Mouse (Mus musculus) neural tube, embryonic 11.5 days (tissue): Measurements from ENCODE around the gene Necab2. TPM values are rescaled to one million over a fixed set of nuclear protein-coding genes. Genes with fewer than 3 reads are reported as not detected.

Experiments
- ATAC-seq: fragments of 200-750 bp; cut with Nextera tagmentation; 2 replicates; pipeline ENCODE4 v1.8.0; 2017; ENCODE audit warnings: moderate number of reproducible peaks, mild to moderate bottlenecking, moderate TSS enrichment, moderate library complexity; ENCODE audit not compliant: insufficient read depth, low FRiP score, low TSS enrichment
- DNase-seq: peaks from one replicate; pipeline ENCODE4 v3.0.0-alpha.2; 2015; ENCODE audit warnings: low spot score
- H3K27ac ChIP-seq: fragments of 300-500 bp; sonication (generic); 2 replicates; pipeline ENCODE4 v1.5.1; 2014; ENCODE audit warnings: low read depth, mild to moderate bottlenecking, low read length
- H3K27me3 ChIP-seq: fragments of 300-500 bp; sonication (generic); 2 replicates; pipeline ENCODE4 v1.6.1; 2014; ENCODE audit warnings: mild to moderate bottlenecking, low read length, mixed read lengths; ENCODE audit not compliant: control insufficient read depth, insufficient read depth
- H3K36me3 ChIP-seq: fragments of 300-500 bp; sonication (generic); 2 replicates; pipeline ENCODE4 v1.6.1; 2014; ENCODE audit warnings: mild to moderate bottlenecking, low read length, moderate library complexity, mixed read lengths; ENCODE audit not compliant: control insufficient read depth, insufficient read depth
- H3K4me1 ChIP-seq: fragments of 300-500 bp; sonication (generic); 2 replicates; pipeline ENCODE4 v1.6.1; 2014; ENCODE audit warnings: low read length, mixed read lengths; ENCODE audit not compliant: control insufficient read depth, insufficient read depth
- H3K4me2 ChIP-seq: fragments of 300-500 bp; sonication (generic); 2 replicates; pipeline ENCODE4 v1.6.1; 2014; ENCODE audit warnings: low read depth, mild to moderate bottlenecking, moderate library complexity
- H3K4me3 ChIP-seq: fragments of 300-500 bp; sonication (generic); 2 replicates; pipeline ENCODE4 v1.5.1; 2014; ENCODE audit warnings: low read depth, low read length
- H3K9ac ChIP-seq: fragments of 300-500 bp; sonication (generic); 2 replicates; pipeline ENCODE4 v1.6.1; 2014; ENCODE audit warnings: mild to moderate bottlenecking, low read length
- H3K9me3 ChIP-seq: fragments of 300-500 bp; sonication (generic); 2 replicates; pipeline ENCODE4 v1.6.1; 2016; ENCODE audit warnings: low read length; ENCODE audit not compliant: control insufficient read depth
- WGBS: fragments of 180-500 bp; shearing (Covaris S2); extraction: QIAGEN DNeasy Blood & Tissue Kit; methylation state at CpG from one replicate; pipeline ENCODE4 v1.1.7; 2014; 5-methylcytosine and 5-hydroxymethylcytosine counted together
- polyA plus RNA-seq: library from polyadenylated mRNA; unstranded; fragments of >200 nt; fragmentation: Nextera tagmentation; extraction: Ambion mirVana; gene quantifications from 2 replicates; pipeline ENCODE4 v1.2.1, GENCODE M21; 2014

Necab2 gene
- polyA plus RNA-seq, 1 experiment from 2014 or later: 11.5 TPM

- 84% methylated on average over 10 of the region's 10 CpGs for WGBS
- H3K4me1 ChIP-seq: no peaks in the 10 kb centered on the region
- ATAC-seq: no peak
These were observed 21.8 kb upstream of the Necab2 start for GRCm38 (mm10) chr8:119424740-119425139.

GRCm38 (mm10) chr8:119425533-119425932 is 21.0 kb upstream of the Necab2 start:
- Histone ChIP-seq H3K9ac (no peak overlapping the region), H3K4me1 (no peaks in the 10 kb centered on the region), H3K9me3 (no peaks in the 10 kb centered on the region), H3K27me3 (no peaks in the 10 kb centered on the region), H3K36me3 (no peaks in the 10 kb centered on the region), H3K4me3 (no peak overlapping the region), H3K27ac (no peak overlapping the region), H3K4me2 (no peak overlapping the region)
- WGBS: 88% methylated on average over 10 of the region's 10 CpGs
- ATAC-seq: no peak
- DNase-seq: no peak

More at GRCm38 (mm10) chr8:119424740-119425139, 21.8 kb upstream of the Necab2 start:
- Histone ChIP-seq H3K36me3 (no peaks in the 10 kb centered on the region), H3K4me2 (no peak overlapping the region), H3K9ac (no peak overlapping the region), H3K4me3 (no peak overlapping the region), H3K27me3 (no peaks in the 10 kb centered on the region), H3K27ac (no peak overlapping the region), H3K9me3 (no peaks in the 10 kb centered on the region)
- DNase-seq: no peak

- Histone ChIP-seq H3K4me3 (no peak overlapping the region), H3K27me3 (no peaks in the 10 kb centered on the region), H3K9ac (no peak overlapping the region), H3K4me1 (no peaks in the 10 kb centered on the region), H3K4me2 (no peak overlapping the region), H3K9me3 (no peaks in the 10 kb centered on the region), H3K36me3 (no peaks in the 10 kb centered on the region), H3K27ac (no peak overlapping the region)
- no peak for ATAC-seq
- no peak for DNase-seq
- 88% methylated on average over 6 of the region's 6 CpGs for WGBS
These were observed 20.3 kb upstream of the Necab2 start for GRCm38 (mm10) chr8:119426069-119426735.

GRCm38 (mm10) chr8:119427634-119428349 is 18.7 kb upstream of the Necab2 start:
- Histone ChIP-seq H3K4me1 (no peaks in the 10 kb centered on the region), H3K9ac (no peak overlapping the region), H3K27ac (no peak overlapping the region), H3K9me3 (no peaks in the 10 kb centered on the region), H3K4me2 (no peak overlapping the region), H3K4me3 (no peak overlapping the region), H3K27me3 (no peaks in the 10 kb centered on the region), H3K36me3 (no peaks in the 10 kb centered on the region)
- WGBS: 76% methylated on average over 12 of the region's 12 CpGs
- no peak for ATAC-seq
- no peak for DNase-seq

- DNase-seq (no peak), ATAC-seq (no peak)
- Histone ChIP-seq H3K9ac (no peak overlapping the region), H3K4me3 (no peak overlapping the region), H3K9me3 (no peaks in the 10 kb centered on the region), H3K36me3 (no peaks in the 10 kb centered on the region), H3K27me3 (no peaks in the 10 kb centered on the region), H3K27ac (no peak overlapping the region), H3K4me2 (no peak overlapping the region), H3K4me1 (no peaks in the 10 kb centered on the region)
- WGBS: 76% methylated on average over 7 of the region's 7 CpGs
These were observed 18.2 kb upstream of the Necab2 start for GRCm38 (mm10) chr8:119428350-119428740.

- Histone ChIP-seq H3K9me3 (no peaks in the 10 kb centered on the region), H3K27me3 (no peaks in the 10 kb centered on the region), H3K4me2 (no peak overlapping the region), H3K4me3 (no peak overlapping the region), H3K27ac (no peak overlapping the region), H3K9ac (no peak overlapping the region), H3K36me3 (no peaks in the 10 kb centered on the region), H3K4me1 (no peaks in the 10 kb centered on the region)
- WGBS: 79% methylated on average over 5 of the region's 5 CpGs
- DNase-seq: no peak
- no peak for ATAC-seq
These were observed 17.7 kb upstream of the Necab2 start for GRCm38 (mm10) chr8:119428766-119429327.

- Histone ChIP-seq H3K4me2 (no peak overlapping the region), H3K9me3 (no peaks in the 10 kb centered on the region), H3K4me3 (no peak overlapping the region), H3K27me3 (no peaks in the 10 kb centered on the region), H3K4me1 (no peaks in the 10 kb centered on the region), H3K9ac (no peak overlapping the region), H3K36me3 (no peaks in the 10 kb centered on the region), H3K27ac (no peak overlapping the region)
- DNase-seq (no peak), ATAC-seq (no peak)
- 90% methylated on average over 3 of the region's 3 CpGs for WGBS
These were observed 17.0 kb upstream of the Necab2 start for GRCm38 (mm10) chr8:119429552-119429951.

- H3K9ac ChIP-seq: no peak overlapping the region
- H3K27ac ChIP-seq: no peak overlapping the region
- WGBS: 80% methylated on average over 8 of the region's 8 CpGs
- no peaks in the 10 kb centered on the region for H3K27me3 ChIP-seq
- DNase-seq (no peak), ATAC-seq (no peak)
- no peaks in the 10 kb centered on the region for H3K9me3 ChIP-seq
- H3K4me3 ChIP-seq: no peak overlapping the region
- H3K4me2 ChIP-seq: no peak overlapping the region
- no peaks in the 10 kb centered on the region for H3K4me1 ChIP-seq
- H3K36me3 ChIP-seq: no peaks in the 10 kb centered on the region
These were observed 16.3 kb upstream of the Necab2 start for GRCm38 (mm10) chr8:119430250-119430649.

- DNase-seq: no peak
- Histone ChIP-seq H3K36me3 (no peaks in the 10 kb centered on the region), H3K9ac (no peak overlapping the region), H3K27ac (no peak overlapping the region), H3K4me1 (no peaks in the 10 kb centered on the region), H3K27me3 (no peaks in the 10 kb centered on the region), H3K9me3 (no peaks in the 10 kb centered on the region), H3K4me2 (no peak overlapping the region), H3K4me3 (no peak overlapping the region)
- ATAC-seq: no peak
- WGBS: 89% methylated on average over 7 of the region's 7 CpGs
These were observed 15.8 kb upstream of the Necab2 start for GRCm38 (mm10) chr8:119430690-119431089.
